Mouse (Mus musculus) spleen, adult 12 weeks (tissue): ENCODE measurements around the gene Gpr22.

Experiments used
- DNase-seq: peaks from one replicate; pipeline ENCODE4 v3.0.0; 2022; ENCODE audit warnings: low spot score

The Gpr22 gene

GRCm38 (mm10) chr12:31667187-31667586, 46.6 kb downstream of the Gpr22 start:
- DNase-seq, result no peak

GRCm38 (mm10) chr12:31665999-31666398, 47.7 kb downstream of the Gpr22 start:
- DNase-seq, result no peak
